Mouse (Mus musculus) kidney, adult 8-10 months (tissue): ENCODE results near the gene Rpl9-ps6.
"Not testable (repeated sequence)": the region's sequence is repeated elsewhere in the genome, so short reads cannot be mapped to it uniquely, and the experiment has no call there.

Experiments
- DNase-seq, 2 experiments: peaks; one replicate each; pipeline ENCODE4 v3.0.0; 2022

The Rpl9-ps6 gene

DNA sequence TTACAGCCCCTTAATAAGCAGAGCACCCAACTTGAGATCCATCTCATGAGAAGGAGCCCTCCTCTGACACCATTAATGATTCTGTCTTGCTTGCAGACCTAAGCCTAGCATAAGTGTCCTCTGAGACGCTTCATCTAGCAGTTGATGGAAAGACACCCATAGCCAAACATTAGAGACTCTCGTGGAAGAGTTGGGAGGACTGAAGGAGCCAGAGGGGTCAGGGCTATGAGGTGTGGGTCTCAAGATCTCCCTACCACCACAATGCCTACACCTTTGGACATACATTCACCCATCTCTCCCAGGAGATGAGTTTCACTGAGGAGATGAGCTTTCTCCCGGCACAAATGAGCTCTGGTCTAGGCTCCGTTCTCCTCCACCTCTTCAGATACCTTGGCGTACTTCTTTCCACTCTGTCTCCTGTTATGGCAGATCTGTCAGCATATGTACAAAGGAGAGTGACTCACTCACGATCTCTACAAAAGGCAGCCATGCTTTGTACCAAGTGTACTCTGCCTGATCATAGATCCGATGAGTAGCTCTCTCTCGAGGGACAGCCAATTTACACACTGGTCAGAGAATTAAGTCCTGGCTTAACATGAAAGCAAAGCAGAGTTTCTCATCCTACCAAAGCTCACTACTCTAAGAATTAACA lies 14.5 kb upstream of the Rpl9-ps6 start:
- no peak for DNase-seq

DNA sequence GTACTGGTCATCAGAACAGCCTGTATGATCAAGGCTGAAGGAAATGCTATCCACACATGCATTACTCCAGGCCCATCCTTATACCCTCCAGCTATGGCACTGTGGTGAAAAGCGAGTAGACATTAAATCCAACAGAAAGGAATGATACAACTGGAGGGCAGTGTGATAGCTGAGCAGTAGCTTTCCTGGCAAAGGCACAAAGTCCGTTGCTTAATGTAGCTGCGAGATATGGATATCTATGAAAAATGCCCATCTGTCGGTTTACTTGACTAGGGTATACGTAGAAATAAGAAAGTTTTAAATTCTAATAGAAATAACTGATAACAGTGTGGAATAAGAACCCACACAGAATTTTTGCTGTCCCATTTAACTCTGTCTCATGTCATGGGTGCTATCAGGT lies 13.9 kb upstream of the Rpl9-ps6 start:
- DNase-seq, result no peak

DNA sequence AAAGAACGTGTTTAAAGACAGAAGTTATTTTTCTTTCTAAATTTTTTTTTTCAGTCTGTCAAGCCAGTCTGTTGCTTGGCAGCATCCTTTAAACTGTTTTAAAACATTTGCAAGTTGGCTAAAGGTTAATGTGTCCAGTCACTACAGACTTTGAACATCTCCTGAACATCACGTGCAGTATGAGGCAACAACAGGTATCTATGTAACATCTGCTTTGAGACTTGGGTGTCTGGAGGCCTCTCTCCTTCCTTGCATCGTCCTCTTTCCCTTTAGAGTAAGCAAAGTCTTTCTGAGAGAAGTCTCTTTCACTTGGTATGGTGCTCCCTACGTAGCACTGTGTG lies 10.3 kb upstream of the Rpl9-ps6 start:
- DNase-seq, result peak; percentile 68 to 81

DNA sequence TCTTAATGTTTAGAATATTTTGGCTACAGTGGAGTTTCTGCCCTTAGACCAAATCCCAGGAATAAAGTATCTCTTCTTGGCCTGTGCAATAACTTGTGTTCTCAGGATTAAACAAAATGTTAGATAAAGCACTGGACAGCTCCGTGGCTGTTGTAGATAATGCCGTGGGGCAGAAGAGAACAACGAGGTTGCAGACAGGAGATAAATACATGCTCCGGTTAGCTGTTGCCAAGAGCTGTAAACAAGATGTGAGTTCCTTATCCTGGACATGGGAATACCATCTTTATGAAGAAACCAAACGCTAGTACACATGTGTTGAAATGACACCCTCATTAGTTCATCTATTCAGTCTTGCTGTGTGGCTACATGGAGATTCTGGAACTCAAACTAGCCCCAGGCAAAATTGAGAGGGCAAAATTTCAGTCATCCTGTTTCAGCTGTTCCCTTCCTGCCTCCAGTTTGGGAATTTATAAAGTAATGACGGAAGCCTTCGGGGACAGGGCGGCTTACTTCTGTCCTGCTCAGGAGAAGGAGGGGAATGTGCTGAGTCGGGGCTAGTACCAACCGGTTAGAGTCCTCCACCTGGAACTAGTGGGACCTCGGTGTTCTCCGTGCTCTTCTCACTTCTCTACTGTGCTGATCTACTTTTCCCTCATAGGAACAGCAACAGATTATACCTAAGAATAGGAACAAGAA lies 9.8 kb upstream of the Rpl9-ps6 start:
- DNase-seq, result peak; percentile 59 to 64

DNA sequence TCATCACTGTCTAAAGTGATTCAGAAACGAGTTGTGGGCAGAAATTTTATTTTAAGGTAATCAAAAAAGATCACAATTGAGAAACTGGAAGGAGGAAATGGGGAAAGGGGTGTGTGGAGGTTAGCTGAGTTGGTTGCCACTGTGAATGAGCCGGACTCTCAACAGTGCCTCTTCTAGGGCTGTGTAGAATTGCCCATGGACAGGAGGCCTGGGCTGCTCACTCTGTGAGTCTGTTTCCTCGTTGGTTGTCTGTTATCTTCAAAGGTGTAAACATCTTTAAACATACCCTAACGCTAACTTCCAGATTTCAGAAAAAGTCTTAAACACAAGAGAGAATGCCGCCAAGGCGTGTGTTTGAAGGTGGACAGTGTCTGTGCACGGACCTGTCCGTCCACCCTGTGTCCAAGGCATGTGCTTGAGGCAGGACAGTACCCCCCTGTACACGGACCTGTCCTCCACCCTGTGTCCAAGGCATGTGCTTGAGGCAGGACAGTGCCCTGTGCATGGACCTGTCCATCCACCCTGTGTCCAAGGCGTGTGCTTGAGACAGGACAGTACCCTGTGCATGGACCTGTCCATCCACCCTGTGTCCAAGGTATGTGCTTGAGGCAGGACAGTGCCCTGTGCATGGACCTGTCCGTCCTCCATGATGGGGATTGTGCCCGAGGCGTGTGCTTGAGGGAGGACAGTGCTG lies 4.3 kb upstream of the Rpl9-ps6 start:
- no peak for DNase-seq

DNA sequence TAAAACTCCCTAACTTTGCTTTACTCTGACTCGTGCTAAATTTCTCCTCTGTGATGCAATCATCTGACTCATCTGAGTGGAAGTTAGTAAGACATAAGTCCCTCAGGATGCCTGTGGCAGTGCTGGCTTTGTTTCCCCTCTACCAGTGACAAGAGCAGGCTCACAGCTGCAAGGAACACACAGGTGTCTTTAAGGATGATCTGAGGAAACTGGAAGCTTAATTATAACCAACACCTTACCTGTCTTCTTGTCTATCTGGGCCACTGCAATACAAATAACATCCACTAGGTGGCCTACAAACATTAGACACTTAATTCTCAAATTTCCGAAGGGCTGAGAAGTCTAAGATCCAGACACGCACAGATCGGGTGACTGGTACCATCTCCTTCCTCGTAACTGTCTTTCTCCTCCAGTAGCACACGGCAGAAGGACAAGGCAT lies 3.7 kb upstream of the Rpl9-ps6 start:
- DNase-seq, result peak; percentile 40 to 49

DNA sequence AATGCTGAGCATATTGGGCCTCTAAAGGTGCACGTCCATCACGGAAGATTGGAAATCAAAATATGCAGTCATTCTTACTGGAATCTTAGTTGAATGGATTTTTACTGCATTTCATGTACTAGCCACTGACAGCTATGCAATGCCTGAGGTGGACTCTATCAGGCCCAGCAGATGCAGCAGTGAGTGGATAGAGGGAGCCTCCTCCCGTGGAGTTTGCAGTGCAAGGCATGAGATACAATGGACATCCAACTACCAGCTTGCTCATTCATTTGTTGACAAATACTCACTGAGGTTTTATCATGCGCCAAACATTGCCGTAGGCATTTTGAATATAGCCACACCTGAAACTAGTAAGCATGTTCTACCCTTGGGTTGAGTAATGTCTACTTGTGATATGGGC lies 947 bp upstream of the Rpl9-ps6 start:
- no peak for DNase-seq

DNA sequence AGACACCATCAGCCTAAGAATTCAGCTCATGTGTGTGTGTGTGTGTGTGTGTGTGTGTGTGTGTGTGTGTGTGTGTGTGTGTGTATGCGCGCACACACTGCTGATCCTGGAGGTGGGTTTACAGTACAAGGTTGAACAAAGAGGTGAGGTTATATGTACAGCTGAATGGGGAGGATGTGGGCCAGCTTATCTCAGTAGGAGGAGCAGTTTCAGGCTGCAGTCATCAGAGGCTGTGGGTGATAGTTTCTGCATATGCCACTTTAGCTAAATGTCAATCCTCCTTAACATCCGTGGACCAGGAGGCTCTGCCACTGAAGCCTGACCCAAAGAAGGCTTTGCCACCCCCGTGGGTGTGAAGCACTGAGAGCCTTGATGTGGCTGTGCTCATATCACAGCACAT lies 1.1 kb downstream of the Rpl9-ps6 start:
- DNase-seq, result no peak

DNA sequence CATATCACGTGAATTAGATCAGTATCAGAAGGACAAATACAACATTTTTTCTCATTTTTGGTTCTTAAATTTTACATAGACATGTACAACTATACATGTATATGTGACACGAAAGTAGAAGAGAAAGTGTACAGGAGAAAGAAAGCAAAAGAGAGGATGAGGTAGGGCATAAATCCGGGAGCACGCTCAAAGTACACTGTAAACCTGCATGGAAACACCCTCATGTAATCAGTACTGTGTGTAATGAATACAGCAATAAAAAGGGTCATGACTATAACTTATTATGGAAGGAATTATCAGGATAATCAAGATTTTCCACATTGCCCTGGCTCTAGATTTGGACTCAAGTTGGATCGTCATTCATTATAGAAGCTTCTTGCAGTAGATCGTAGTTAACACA lies 3.3 kb downstream of the Rpl9-ps6 start:
- DNase-seq, result no peak

DNA sequence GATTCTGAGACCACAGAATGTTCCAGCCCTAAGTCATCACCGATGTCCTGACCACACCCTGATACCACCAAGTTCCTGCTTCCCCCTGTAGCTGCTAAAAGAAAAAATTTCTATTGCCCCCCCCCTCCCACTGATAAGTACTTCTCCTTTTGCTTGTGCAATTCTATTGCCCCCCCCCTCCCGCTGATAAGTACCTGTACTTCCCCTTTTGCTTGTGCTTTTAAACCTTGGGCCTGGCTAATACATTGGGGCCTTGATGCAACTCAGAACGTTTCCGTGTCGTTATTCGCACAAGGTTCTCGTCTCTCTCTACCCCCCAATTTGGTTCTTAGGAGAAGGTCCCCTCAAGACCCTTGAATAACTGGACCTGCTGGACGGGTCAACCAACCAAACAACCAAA lies 8.7 kb downstream of the Rpl9-ps6 start:
- DNase-seq, result not testable (repeated sequence)

DNA sequence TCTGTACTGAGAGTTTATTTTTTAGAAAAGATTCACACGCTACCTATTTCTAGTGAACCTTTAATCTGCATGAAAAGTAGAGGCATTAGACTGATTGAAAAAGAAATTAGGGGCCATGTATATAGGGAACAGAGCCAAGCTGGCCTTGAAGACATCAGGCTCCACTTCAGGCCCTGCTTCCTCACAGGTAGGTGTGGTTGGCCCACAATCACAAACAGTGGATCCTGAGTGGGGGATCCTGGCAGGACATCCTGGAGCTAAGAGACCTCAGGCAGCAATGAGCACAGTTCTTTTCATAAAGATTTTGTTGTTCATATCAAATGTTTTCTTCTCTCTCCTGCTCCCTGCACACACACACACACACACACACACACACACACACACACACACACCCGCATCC lies 9.6 kb downstream of the Rpl9-ps6 start:
- no peak for DNase-seq

DNA sequence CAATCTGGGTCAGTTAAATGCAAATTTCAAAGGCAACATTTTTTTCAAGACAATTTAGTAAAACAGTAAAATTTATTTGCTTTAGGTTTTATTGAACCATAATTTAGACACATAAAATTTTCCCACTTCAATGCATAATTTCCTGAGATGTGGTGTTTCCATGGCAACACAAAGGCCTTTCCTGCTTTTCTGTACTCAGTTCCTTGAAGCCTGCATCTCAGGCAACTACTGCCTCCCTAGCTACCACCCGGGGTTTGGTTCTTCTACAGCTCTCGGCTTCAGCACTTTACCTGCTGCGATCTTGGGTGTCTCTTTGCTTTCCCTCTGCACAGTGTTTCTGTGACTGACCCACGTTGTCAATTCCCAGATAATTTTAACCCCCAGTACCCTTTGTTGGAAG lies 14.1 kb downstream of the Rpl9-ps6 start:
- DNase-seq, result no peak

DNA sequence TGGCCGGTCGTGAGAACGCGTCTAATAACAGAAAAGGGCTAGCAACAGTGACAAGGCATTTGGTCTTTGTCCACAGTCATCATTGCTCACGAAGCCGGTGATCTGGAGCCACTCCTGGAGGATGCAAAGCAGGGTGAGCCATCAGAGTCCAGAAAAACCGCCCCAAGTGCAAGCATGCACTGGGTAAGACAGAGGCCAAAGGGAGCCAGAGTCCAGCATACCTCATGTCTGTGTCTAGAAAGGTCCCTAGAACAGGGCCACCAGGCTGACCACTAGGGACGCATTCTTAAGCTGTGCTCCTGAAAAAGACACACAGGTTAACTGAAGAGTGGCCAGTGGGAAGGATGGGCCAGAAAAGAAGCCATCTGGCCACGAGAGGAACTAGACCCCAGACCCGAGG lies 17.4 kb downstream of the Rpl9-ps6 start:
- no peak for DNase-seq

DNA sequence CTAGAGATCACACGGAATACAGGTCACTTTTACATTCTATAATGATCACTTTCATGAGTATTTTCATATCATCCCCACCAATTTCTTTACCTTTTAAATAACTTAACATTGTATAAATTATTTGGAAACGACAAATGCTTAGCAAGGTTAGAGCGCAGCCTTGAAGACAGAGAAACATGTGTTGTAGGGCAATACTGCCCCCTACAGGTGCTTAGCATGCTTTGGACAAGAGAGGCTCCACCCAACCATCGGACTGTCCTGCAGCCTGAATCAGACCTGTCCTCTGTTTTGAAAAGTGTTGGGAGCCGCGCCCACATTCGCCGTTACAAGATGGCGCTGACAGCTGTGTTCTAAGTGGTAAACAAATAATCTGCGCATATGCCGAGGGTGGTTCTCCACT lies 24.8 kb downstream of the Rpl9-ps6 start:
- peak; percentile 39 to 65 for DNase-seq

DNA sequence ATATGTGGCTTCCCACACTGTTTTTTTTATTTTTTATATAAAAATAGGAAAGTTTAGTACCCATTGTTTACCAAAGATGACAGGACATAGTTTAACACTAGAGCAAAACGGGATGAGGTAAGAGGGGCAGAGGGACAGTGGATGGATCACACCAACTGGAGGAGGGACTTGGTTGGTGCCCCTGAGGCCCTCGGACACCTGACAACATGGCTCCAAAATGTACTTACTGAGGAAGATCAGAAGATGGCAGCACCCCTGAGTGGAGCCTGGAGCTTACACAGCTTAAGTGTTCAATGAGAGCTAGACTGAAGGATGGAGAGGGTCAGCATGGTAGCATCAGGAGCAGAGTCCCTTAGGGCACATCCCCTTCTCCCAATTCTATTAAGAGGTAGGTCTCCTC lies 27.0 kb downstream of the Rpl9-ps6 start:
- DNase-seq, result no peak

DNA sequence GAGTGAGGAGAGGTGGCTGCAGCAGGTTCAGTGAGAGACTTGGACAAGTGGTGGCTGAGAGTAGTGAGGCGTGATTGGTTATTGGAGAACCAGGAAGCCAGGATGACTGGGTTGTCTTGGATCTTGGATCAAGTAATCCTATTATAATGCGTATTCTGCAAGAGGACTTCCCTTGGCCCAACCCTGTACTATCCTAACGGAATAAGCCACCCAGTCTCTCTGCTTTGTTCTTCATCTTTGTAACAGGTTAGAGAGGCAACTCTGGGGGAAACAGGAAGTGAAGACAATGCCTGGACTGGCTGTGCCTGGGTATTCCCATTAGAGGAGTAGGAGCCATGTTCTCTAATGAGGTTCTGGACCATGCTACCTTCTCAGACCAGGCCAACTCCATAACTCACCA lies 40.5 kb downstream of the Rpl9-ps6 start:
- no peak for DNase-seq

DNA sequence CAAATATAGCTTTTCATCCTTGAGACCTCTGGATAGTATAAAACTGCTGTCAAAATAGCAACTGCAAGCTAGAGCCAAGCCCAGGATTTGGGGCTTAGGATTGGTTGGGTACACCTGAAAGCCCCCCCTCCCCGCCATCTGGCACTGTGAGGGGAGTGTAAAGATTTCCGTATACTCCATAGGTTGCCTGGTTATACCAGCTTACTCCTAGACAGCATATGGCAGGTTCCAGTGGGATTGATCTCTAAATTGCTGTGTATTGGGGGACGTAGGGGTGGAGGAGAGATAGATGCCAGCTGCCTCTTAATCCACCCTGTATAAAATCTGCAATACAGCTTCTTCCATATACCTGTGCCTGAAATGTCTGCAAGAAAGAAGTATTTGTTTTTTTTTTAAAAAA lies 41.7 kb downstream of the Rpl9-ps6 start:
- DNase-seq, result no peak

DNA sequence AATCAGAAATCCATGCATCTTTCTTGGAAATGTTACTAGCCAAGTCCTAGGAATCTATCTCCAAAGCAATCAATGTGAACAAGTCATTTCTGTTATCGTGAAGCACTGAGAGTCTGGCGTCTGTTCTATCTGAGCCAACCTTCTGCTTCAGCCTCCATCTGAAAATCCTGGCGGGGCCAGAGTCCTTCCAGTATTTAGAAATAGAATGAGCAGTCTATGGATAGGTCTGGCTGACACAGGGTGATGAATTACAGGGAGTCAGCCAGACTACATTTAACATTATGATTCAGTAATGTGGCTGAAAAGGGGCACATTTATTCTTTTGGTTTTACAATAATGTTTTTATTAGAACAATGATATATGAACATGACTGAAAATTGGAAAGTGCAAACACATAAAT lies 47.3 kb downstream of the Rpl9-ps6 start:
- DNase-seq, result no peak

DNA sequence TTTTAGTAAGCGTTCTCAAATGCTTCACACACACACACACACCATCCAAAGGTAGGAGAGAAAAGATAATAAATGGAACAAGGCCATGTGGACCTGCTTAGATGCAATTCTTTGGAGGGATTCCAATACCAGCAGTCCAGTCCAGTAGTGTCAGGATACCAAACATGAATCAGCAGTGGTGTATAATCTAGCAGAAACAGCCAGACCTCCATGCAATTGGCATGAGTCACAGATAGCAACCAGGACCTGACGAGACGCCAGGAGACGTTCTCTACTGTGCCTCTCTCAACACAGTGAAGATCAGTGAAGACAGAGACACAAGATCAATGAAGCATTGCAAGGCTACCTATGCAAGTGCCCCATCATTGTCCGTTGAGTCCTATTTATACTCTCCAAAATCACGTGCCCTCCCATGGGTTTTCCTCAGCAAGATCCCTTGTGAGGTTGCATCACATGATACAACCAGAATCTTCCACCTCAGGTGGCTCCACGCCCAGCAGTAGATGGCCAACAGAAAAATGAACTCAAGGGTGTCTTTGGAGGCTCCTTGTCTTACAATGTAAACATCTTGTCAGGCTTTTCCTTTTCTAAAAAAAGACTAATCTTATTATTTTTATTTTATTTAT lies 49.6 kb downstream of the Rpl9-ps6 start:
- no peak for DNase-seq
